Mouse (Mus musculus): ENCODE results near the gene a.
A peak's percentile ranks its signal among the peaks of the same experiment; 100 is the strongest.

a gene

DNA sequence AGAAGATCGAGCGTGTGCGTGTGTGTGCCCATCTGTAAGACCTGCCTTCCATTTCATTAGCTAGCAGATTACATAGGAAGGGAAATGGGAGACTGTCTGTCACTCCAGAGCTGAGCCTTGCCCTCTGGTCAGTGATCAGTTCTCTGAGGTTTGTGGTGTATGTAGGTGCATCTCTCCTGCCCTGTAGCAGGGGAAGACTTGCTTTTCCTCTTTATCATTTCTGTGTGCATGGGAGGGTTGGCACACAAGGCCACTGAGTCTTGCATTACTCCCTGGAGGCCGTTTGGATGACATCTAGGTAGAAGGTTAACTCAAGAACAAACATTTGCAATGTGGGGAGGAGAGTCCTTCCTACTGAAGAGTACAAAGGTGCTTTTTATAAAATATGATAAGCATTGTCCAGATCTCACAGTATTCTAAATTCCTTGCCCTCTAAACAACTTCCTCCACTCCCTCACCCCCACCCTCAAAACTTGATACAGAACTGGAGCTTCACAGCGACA, 264.9 kb downstream of the a start:
- H3K36me3 ChIP-seq (ENCODE audit: insufficient read depth, low read length): peaks cover 17% of the 10 kb centered on the region
- H3K27me3 ChIP-seq (ENCODE audit: insufficient read depth, low read length): no peaks in the 10 kb centered on the region
- H3K4me1 ChIP-seq (replicated peaks; ENCODE audit: low read depth, low read length): peaks cover 24% of the 10 kb centered on the region
- no peak overlapping the region for H3K4me3 ChIP-seq (replicated peaks; ENCODE audit: low read length)
- TF ChIP-seq NANOG (IDR thresholded peaks at IDR 0.05; ENCODE audit: borderline replicate concordance, low read length): no peak
- TF ChIP-seq CTCF (conservative IDR thresholded peaks at IDR 0.05; ENCODE audit: low read length): no peak
- TF ChIP-seq POU5F1 (IDR thresholded peaks at IDR 0.05; ENCODE audit: borderline replicate concordance, low read length): no peak
- H3K9me3 ChIP-seq (ENCODE audit: low read length): no peaks in the 10 kb centered on the region

DNA sequence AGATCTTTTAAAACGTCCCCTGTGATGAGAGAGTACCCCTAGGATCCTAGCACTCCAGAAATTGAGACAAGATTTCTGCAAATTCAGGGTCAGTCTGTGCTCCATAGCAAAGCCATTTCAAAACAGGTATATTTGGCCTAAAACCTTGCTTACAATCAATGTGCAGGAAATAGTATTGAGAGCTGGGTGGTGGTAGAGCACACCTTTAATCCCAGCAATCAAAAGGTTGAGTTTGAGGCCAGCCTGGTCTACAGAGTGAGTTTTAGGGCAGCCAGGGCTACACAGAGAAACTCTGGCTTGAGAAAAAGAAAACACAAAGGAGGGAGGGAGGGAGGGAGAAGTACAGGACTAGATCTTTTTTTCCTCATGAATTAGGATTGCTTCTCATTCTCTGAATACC, 266.2 kb downstream of the a start:
- Histone ChIP-seq H3K27me3 (ENCODE audit: insufficient read depth, low read length) (no peaks in the 10 kb centered on the region), H3K9me3 (ENCODE audit: low read length) (no peaks in the 10 kb centered on the region), H3K36me3 (ENCODE audit: insufficient read depth, low read length) (peaks cover 29% of the 10 kb centered on the region), H3K4me1 (replicated peaks; ENCODE audit: low read depth, low read length) (peaks cover 14% of the 10 kb centered on the region), H3K4me3 (replicated peaks; ENCODE audit: low read length) (no peak overlapping the region)
- TF ChIP-seq POU5F1 (IDR thresholded peaks at IDR 0.05; ENCODE audit: borderline replicate concordance, low read length): no peak
- no peak for TF ChIP-seq NANOG (IDR thresholded peaks at IDR 0.05; ENCODE audit: borderline replicate concordance, low read length)
- no peak for TF ChIP-seq CTCF (conservative IDR thresholded peaks at IDR 0.05; ENCODE audit: low read length)

DNA sequence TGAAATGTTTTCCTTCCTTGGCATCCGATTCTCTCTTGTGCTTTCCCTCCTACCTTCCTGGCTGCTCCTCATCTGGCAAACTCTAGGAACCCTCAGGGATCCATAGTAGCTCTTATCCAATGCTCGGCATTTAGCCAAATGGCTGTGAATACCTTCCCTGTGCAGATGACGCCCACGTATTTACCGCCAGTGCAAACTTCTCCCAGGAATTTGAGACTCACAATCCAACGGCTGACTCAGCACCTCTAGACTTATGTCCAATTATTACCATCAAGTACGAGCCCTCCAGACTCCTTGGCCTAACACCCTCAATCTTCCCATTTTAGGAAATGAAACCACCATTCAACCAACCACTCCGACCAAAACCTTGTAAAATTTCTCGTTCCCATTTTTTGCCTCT, 279.8 kb downstream of the a start:
- H3K9me3 ChIP-seq (ENCODE audit: low read length): no peaks in the 10 kb centered on the region
- no peak for TF ChIP-seq CTCF (conservative IDR thresholded peaks at IDR 0.05; ENCODE audit: low read length)
- TF ChIP-seq NANOG (IDR thresholded peaks at IDR 0.05; ENCODE audit: borderline replicate concordance, low read length): no peak
- TF ChIP-seq POU5F1 (IDR thresholded peaks at IDR 0.05; ENCODE audit: borderline replicate concordance, low read length): no peak
- peaks cover 62% of the 10 kb centered on the region for H3K4me1 ChIP-seq (replicated peaks; ENCODE audit: low read depth, low read length)
- peak overlapping the region; percentile 26; the same call in 1 of the 2 replicates for H3K4me3 ChIP-seq (replicated peaks; ENCODE audit: low read length)
- peaks cover 73% of the 10 kb centered on the region for H3K36me3 ChIP-seq (ENCODE audit: insufficient read depth, low read length)
- H3K27me3 ChIP-seq (ENCODE audit: insufficient read depth, low read length): no peaks in the 10 kb centered on the region

DNA sequence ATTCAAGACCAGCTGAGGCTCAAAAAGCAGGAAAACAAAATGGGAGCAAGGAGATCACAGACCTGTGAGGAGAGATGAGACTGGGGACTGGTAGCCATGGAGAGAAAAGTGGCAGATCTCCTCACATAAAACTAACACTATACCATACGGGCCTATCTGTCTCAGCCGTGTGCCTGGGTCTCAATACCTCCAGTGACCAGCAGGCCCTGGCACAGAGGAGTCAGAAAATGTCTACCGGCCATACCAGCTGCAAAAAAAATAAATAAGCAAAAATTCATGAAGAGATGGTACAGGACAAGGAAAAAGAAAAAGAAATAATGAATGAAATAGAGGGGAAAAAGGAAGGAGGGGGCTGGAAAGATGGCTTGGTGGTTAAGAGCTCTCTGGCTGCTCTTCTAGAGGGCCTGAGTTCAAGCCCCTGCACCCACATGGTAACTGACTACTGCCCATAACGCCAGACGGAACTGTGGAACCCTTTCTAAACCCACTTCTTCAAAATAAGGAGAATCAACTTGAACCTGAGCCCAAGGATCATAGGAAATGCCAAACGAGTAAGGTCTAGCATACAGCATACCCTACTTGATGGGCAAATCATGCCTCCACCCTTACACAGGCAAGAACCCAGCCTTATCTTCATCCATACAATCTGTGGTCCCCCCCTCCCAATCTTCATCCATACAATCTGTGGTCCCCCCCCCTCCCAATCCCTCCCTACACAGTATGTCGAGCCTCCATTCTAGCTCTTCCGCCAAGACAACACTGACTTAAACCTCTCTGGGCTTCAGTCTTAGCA, 281.3 kb downstream of the a start:
- peak overlapping the region; percentile 93 for H3K4me3 ChIP-seq (replicated peaks; ENCODE audit: low read length)
- peaks cover 58% of the 10 kb centered on the region for H3K36me3 ChIP-seq (ENCODE audit: insufficient read depth, low read length)
- TF ChIP-seq NANOG (IDR thresholded peaks at IDR 0.05; ENCODE audit: borderline replicate concordance, low read length): no peak
- no peak for TF ChIP-seq CTCF (conservative IDR thresholded peaks at IDR 0.05; ENCODE audit: low read length)
- TF ChIP-seq POU5F1 (IDR thresholded peaks at IDR 0.05; ENCODE audit: borderline replicate concordance, low read length): no peak
- H3K9me3 ChIP-seq (ENCODE audit: low read length): no peaks in the 10 kb centered on the region
- peaks cover 70% of the 10 kb centered on the region for H3K4me1 ChIP-seq (replicated peaks; ENCODE audit: low read depth, low read length)
- no peaks in the 10 kb centered on the region for H3K27me3 ChIP-seq (ENCODE audit: insufficient read depth, low read length)

DNA sequence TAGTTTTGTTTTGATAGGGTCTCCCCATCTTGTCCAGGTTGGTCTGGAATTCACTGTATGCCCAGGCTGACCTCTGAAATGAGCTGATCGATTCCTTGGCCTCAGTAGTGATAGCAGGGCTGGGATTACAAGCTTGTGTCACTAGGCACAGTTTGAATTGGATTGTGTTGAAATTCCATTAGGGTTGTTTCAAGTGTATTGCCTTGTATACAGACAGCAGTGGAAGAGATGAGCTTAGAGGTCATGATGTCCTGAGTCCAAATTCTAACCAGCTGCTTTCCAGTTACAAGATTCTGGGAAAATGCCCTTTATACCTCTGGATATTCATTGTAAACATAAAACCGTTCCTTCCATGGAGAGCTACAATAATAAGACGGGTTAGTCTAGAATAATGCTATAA, 282.1 kb downstream of the a start:
- TF ChIP-seq POU5F1 (IDR thresholded peaks at IDR 0.05; ENCODE audit: borderline replicate concordance, low read length): no peak
- no peak for TF ChIP-seq NANOG (IDR thresholded peaks at IDR 0.05; ENCODE audit: borderline replicate concordance, low read length)
- TF ChIP-seq CTCF (conservative IDR thresholded peaks at IDR 0.05; ENCODE audit: low read length): no peak
- H3K9me3 ChIP-seq (ENCODE audit: low read length): no peaks in the 10 kb centered on the region
- H3K27me3 ChIP-seq (ENCODE audit: insufficient read depth, low read length): no peaks in the 10 kb centered on the region
- H3K4me1 ChIP-seq (replicated peaks; ENCODE audit: low read depth, low read length): peaks cover 77% of the 10 kb centered on the region
- peaks cover 50% of the 10 kb centered on the region for H3K36me3 ChIP-seq (ENCODE audit: insufficient read depth, low read length)
- H3K4me3 ChIP-seq (replicated peaks; ENCODE audit: low read length): peak overlapping the region; percentile 93

DNA sequence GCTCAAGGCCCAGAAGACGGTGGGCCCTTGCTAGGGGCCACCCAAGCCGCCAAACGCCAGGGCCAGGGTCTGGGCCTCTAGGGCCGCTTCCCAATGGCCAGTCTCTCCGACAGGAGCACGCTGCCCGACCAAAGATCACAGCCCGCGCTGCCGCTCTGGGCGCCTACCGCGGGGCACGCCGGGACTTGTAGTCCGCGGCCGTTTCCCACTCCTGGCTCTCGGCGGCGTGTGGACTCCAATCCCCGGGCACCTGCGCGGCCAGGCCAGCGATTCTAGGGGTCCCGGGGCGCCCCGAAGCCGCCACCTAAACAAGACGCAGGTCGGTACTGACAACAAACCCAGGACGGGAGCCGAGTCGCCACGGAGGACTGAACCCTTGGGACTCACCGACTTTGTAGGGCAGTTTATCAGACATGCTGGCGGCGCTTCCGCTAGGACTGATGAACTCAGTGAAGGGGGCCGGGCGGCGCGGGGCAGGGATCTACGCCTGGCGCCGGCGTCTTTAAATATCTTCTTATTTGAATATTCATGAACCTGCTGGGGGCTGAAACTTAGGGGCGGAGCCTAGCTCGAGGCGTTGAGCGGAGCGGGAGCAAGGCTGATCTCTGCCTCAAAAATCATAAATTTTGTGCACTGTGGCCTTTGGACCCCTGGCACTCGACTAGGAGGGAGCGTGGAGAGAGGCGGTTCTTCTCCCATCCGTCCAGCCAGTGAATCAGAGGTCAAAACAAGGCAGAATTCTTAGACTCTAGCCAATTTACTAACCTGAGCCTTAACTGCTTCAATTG, 283.0 kb downstream of the a start, which contains the start of gene Ahcy:
Ahcy (minus strand) TSS at position 520 of the 788 bp plus-strand sequence.
- H3K4me1 ChIP-seq (replicated peaks; ENCODE audit: low read depth, low read length): peaks cover 82% of the 10 kb centered on the region
- H3K36me3 ChIP-seq (ENCODE audit: insufficient read depth, low read length): peaks cover 42% of the 10 kb centered on the region
- TF ChIP-seq NANOG (IDR thresholded peaks at IDR 0.05; ENCODE audit: borderline replicate concordance, low read length): no peak
- TF ChIP-seq CTCF (conservative IDR thresholded peaks at IDR 0.05; ENCODE audit: low read length): no peak
- TF ChIP-seq POU5F1 (IDR thresholded peaks at IDR 0.05; ENCODE audit: borderline replicate concordance, low read length): no peak; the same call in 1 of the 2 replicates
- H3K27me3 ChIP-seq (ENCODE audit: insufficient read depth, low read length): no peaks in the 10 kb centered on the region
- no peaks in the 10 kb centered on the region for H3K9me3 ChIP-seq (ENCODE audit: low read length)
- peak within 1 kb of the TSS; percentile 93 for H3K4me3 ChIP-seq (replicated peaks; ENCODE audit: low read length)

DNA sequence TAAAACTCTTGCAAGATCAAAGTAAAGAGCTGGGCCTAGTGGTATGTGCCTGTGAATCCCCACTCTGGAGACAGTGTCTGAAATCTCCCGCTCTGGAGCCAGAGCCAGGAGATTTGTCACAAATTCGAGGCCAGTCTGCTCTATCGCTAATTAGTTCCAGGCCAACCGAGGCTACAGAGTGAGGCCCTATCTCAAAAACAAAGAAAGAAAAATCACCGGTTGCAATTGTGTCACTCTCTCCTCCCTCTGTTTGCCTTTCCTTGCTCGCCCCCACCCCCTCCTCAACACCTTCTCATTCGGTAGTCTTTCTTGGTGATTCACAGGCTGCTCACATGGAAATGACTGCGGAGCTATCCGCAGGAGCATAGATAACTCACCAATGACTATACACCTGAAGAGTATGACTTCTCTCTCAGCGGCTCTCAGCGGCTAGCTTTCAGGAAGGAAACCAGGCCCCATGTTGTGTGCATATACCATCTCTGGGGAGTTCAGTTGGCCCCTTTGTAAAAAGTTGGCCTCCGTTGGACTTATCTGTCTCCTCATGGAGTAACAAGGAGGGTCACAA, 283.6 kb downstream of the a start:
- TF ChIP-seq CTCF (conservative IDR thresholded peaks at IDR 0.05; ENCODE audit: low read length) (no peak), NANOG (IDR thresholded peaks at IDR 0.05; ENCODE audit: borderline replicate concordance, low read length) (no peak), POU5F1 (IDR thresholded peaks at IDR 0.05; ENCODE audit: borderline replicate concordance, low read length) (no peak)

DNA sequence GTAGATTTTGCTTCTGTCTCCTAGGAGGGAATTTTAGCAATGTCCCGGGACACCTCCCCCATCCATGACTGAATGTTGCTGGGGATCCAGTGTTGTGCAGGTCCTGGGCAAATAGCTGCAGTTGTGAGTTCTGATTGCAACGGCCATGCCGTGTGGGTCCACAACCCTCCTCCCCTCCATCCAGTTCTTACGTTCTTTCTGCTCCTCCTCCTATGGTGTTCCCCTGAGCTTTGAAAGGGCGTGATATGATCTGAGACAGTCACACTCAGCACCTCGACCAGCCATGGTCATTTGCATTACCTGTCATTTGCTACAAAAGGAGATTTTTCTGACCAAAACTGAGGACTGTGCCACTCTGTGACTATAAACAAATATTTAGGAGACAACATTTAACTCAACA, 284.4 kb downstream of the a start:
- Histone ChIP-seq H3K4me1 (replicated peaks; ENCODE audit: low read depth, low read length) (peaks cover 83% of the 10 kb centered on the region), H3K4me3 (replicated peaks; ENCODE audit: low read length) (no peak overlapping the region), H3K27me3 (ENCODE audit: insufficient read depth, low read length) (no peaks in the 10 kb centered on the region), H3K36me3 (ENCODE audit: insufficient read depth, low read length) (peaks cover 29% of the 10 kb centered on the region), H3K9me3 (ENCODE audit: low read length) (no peaks in the 10 kb centered on the region)
- TF ChIP-seq POU5F1 (IDR thresholded peaks at IDR 0.05; ENCODE audit: borderline replicate concordance, low read length) (no peak), NANOG (IDR thresholded peaks at IDR 0.05; ENCODE audit: borderline replicate concordance, low read length) (no peak), CTCF (conservative IDR thresholded peaks at IDR 0.05; ENCODE audit: low read length) (no peak)

More for the DNA sequence above, 283.6 kb downstream of the a start:
- Histone ChIP-seq H3K4me3 (replicated peaks; ENCODE audit: low read length) (peak overlapping the region; percentile 93), H3K9me3 (ENCODE audit: low read length) (no peaks in the 10 kb centered on the region), H3K36me3 (ENCODE audit: insufficient read depth, low read length) (peaks cover 36% of the 10 kb centered on the region), H3K4me1 (replicated peaks; ENCODE audit: low read depth, low read length) (peaks cover 83% of the 10 kb centered on the region), H3K27me3 (ENCODE audit: insufficient read depth, low read length) (no peaks in the 10 kb centered on the region)

Data from E14TG2a.4 (cell line).